Mouse (Mus musculus) T-helper 2 cell (primary cell): ENCODE measurements around the gene Trhde.

Source experiments
- in situ Hi-C: fragments of 300-600 bp; cut with MboI, MseI; formaldehyde crosslinking; loops from one replicate; pipeline ENCODE4 v1.15.1; 2025; ENCODE audit warnings: high pct_unique_total_duplicates

Gene Trhde

DNA sequence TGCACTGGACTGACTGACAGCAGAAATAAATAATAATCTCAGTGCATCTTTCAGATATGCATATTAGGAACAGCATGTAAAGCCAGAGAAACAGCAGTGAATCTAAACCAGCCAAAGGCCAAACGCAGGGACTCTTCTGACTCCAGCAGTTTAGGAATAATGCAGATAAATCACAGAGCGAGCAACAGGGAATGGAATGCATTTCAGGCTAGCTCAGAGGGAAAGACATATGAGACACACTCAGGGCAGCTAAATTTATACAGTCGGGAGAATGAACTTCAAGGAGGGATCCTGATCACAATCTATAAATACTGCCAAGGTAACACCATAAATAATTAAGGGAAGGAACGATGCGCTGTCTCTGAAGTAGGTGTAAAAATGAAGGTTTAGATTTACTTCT, 66.4 kb downstream of the Trhde start:
- in situ Hi-C loops, result no loop called here

DNA sequence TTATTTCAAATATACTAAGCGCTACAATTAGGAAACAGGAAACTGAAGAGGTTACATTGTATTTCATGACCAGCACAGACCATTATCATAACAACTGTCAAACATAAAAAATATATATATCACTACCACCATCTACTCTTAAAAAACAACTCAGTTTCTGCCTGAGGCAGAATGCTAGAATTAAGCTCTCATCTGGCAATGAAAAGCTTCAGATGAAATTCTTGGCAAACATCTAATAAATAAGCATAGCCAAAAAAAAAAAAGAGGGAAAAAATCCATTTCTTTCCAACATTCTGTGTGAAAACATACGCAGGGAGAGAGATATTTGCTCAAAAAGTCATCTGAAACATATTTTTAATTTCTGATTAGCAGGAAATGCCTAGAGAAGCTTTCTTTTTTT, 67.0 kb downstream of the Trhde start:
- in situ Hi-C loops, result no loop called here

DNA sequence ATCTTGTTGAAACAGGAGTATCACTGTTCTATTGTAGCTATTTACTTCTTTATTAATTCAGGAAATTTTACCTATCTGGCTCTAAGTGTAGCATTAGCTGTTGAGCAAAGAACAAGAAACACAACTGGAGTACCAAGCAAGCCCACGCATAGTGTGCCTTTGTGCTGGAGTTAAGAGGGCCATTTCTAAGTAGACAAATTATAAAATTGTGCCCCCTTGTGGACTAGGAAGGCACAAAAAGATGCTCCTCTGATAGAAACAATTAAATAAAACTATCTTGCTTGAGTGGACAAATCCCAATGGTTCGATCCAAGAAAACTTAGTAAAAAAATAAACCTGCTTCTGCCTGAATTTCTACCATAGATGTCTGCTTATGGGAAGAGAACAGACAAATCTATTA, 76.5 kb downstream of the Trhde start:
- in situ Hi-C loops, result no loop called here

DNA sequence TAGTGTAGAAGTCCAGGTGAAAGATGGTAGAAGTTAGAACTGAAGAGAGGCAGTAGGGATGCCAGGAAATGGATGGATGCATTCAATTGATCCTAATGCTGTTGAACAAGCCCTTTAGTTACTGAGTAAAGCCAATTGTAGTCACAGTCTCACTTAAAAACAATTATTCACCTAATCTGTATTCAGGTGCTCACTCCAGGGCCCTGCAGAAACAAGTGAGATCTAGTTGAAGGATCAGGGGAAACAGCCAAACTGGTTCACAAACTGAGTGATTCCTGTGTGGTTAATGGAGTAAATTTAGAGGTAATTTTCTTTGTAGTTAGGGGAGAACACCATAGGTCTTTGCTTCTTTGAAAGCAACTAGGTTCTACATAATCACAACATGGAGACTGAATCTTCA, 100.3 kb downstream of the Trhde start:
- in situ Hi-C loops, result no loop called here

DNA sequence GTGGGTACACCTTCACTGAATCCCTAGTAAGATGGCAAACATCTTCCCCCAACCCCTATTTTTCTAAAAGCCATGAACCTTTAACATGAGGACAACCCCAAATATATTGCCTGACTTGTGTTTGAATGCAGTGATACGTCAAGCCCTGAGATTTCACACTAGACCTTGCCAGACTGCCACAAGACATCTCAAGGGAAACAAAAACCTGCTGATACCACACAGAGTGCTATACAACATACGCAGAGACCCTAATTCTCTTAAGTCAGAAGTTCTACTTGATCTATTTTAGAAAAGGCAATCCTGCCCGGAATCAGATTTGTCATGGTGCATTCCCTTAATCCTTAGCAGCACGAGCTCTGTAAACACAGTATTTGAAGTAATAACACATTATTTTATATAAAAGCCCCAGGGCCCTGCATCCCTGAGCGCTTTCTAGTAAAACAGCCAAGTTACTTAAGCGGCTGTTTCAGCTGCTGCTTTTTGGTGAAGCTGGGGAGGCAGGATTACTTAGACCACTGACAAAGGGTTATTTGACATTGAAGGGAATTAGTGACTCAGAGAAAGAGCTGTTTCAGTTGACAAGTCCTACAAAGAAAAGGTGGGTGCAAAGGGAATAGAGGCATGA, 130.2 kb downstream of the Trhde start:
- in situ Hi-C loops, result no loop called here

DNA sequence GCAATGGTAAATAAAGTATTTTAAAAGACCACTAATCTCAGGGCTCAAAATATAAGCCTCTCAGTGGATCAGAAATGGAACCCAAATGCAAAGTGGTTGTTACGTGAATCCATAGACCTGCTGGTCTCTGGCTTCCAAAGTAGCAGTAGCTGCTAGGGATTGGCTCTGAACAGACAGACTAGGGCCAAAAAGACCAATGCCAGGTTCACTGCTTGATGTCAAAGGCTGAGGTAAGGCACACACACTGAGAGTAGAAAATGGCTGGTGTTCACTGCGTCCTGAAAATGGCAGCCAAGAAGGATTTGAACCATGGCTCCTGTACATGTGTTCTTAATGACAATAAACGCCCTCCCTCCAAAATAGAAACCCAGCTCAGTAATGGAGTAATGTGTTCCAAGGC, 209.1 kb downstream of the Trhde start:
- in situ Hi-C loops, result no loop called here

DNA sequence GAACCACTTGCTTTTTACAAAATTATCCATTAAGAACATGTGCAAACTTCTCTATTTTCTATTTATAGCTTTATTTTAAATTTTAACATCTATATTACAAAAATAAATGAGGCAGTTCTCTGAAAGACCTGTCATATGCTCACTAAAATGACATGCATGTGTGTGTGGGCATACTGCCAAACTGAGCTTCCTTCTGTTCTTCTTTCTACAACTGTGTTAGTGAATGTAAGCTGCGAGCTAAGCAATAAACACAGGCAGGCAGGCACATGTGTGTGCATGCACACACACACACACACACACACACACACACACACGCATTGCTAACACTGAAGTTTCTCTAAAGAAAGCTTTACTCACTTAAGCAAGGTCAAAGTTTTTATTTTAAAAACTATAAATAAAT, 223.2 kb downstream of the Trhde start:
- in situ Hi-C loops, result no loop called here

- in situ Hi-C loops, result no loop called here
Measured at GRCm38 (mm10) chr10:114567891-114568290, 234.2 kb downstream of the Trhde start.

DNA sequence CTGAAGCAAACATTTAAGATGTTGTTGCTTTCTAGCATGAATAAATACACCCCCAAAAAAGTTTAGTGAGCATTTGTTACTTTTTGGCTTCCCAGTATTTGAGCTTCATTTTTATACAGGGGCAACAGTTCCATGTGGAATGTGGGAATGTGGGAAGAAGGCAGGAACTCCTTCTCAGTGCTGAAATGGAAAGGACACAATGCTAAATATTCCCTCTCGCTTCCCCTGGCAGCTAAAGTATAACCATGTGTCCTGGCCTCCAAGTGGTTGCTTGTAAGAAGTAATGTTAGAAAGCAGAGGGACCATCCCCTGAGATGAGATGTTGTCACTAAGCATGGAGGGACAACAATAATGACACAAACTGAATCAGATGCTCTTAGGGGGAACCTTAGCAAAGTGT, 292.9 kb downstream of the Trhde start:
- in situ Hi-C loops, result no loop called here

- in situ Hi-C loops, result no loop called here
Measured at GRCm38 (mm10) chr10:114488806-114489205, 313.3 kb downstream of the Trhde start.

DNA sequence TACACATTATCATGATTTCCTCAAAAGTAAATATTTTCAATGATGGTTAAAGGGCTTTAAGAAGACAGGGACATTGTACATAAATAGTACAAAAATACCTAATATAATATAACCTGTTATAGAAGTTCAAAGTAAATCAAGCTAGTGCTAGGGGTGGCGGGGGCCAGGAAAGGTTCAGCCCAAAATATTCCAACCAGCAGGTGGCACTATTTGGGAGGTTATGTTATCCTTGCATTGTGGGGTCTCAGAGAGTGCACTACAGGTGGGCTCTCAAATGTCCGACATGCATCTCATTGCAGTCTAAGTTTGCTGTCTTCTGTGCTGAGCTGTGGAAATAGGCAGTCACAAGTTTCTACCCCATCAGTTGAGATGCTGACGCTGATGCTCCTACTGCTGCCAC, 346.5 kb downstream of the Trhde start:
- in situ Hi-C loops, result no loop called here

- in situ Hi-C loops, result no loop called here
Measured at GRCm38 (mm10) chr10:114448116-114448515, 354.0 kb downstream of the Trhde start.

- in situ Hi-C loops, result no loop called here
Measured at GRCm38 (mm10) chr10:114418956-114419530, 383.1 kb downstream of the Trhde start.

- in situ Hi-C loops, result no loop called here
Measured at GRCm38 (mm10) chr10:114415717-114416116, 386.4 kb downstream of the Trhde start.

GRCm38 (mm10) chr10:114405260-114405659, 396.8 kb downstream of the Trhde start:
- in situ Hi-C loops, result no loop called here

DNA sequence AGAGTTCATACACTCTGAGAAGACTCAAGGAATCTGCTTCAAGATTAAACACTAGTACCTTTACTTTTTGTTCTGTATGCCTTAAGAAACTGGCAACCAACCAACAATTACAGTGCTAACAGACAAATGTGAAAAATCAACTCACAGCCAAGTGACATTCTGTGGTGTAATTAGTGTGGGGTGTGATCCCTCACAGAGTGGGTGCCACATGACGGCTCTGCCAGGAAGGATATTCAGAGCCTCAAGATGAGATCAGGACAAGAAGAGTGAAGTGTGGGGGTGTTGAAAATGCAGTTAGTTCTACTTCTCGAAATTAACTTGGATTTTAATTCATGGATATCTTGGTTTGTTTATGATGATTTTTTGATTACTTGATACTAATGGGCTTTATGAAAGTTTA, 398.3 kb downstream of the Trhde start:
- in situ Hi-C loops, result no loop called here

- in situ Hi-C loops, result no loop called here
Measured at GRCm38 (mm10) chr10:114370804-114371203, 431.3 kb downstream of the Trhde start.

DNA sequence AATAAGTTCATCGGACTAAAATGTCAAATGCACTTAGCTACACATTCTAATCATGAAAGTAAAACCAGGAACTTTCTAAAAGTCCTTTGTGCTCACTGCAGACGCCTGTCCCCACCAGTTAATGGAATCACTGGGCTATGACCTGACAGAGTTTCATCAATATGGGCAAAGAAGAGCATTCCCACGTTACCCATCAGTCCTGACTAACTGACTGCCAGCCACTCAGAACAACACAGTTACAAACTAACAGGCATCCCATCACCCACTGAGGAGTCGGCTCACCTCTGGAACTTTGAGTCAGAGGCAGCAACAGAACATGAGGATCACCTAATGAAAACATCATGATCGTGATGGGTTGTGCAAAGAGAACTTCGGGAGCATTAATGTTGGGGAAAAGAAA, 438.7 kb downstream of the Trhde start:
- in situ Hi-C loops, result no loop called here

DNA sequence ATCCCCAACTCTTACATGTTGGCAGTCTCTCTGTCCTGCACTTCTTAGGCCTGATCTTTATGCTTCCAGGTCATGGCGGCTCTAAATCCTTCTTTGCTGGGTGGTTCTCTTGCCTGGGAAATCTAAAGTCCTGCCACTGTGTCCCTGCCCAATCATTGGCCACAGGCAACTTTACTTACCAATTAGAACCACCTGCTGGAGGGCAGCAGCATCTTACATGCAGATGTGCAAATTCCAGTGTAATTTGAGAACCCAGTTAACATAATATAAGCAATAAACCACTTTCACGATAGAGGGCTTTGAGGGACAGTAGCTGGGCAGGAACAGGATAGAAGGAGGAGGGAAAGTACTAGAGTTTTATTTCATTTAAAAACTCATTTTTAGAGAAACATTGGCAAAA, 439.5 kb downstream of the Trhde start:
- in situ Hi-C loops, result no loop called here
